In genomic region chr1:160061725-160062366, GRCm38 (mm10) we compare ENCODE assay signal across 8 mouse cellular contexts. TPM values are rescaled to one million over a fixed set of nuclear protein-coding genes. Genes with fewer than 3 reads are reported as not detected.
DNase-seq lines count a peak whose midpoint lies in the region; ATAC-seq and TF ChIP-seq lines count a peak whose summit lies in the region.

No protein-coding gene starts in this region.

- no peak overlapping the region for H3K4me3 ChIP-seq in heart, postnatal 0 days (ENCODE audit: low read depth, low read length)
- no peak overlapping the region for H3K4me3 ChIP-seq in forebrain, embryonic 15.5 days

- no peak for ATAC-seq in heart, postnatal 0 days (ENCODE audit: insufficient read depth, low read depth)
- ATAC-seq in megakaryocyte-erythroid progenitor cell, adult 5-6 weeks (replicated peaks; ENCODE audit: low FRiP score, low TSS enrichment, poor library complexity, severe bottlenecking) = peak; percentile 69
- no peak for ATAC-seq in forebrain, embryonic 15.5 days (replicated peaks)

- no peaks in the 10 kb centered on the region for H3K27me3 ChIP-seq in heart, postnatal 0 days (ENCODE audit: control insufficient read depth, insufficient read depth, low read length)
- H3K27me3 ChIP-seq in forebrain, embryonic 15.5 days = no peaks in the 10 kb centered on the region

- peaks cover 19% of the 10 kb centered on the region for H3K4me1 ChIP-seq in heart, postnatal 0 days (ENCODE audit: control insufficient read depth, insufficient read depth)
- H3K4me1 ChIP-seq in forebrain, embryonic 15.5 days = no peaks in the 10 kb centered on the region

- H3K36me3 ChIP-seq in heart, postnatal 0 days (replicated peaks; ENCODE audit: control insufficient read depth, insufficient read depth, low read length) = 0 out of 2 replicates have a peak, but pooled peaks cover 4% of the 10 kb centered on the region
- no peaks in the 10 kb centered on the region for H3K36me3 ChIP-seq in forebrain, embryonic 15.5 days

- 56% methylated on average over 3 of the region's 3 CpGs for WGBS in heart, postnatal 0 days
- 58% methylated on average over 3 of the region's 3 CpGs for WGBS in forebrain, embryonic 15.5 days

- no peak for TF ChIP-seq EP300 in heart, postnatal 0 days (IDR thresholded peaks at IDR 0.05; ENCODE audit: low read depth)

- H3K9ac ChIP-seq in heart, postnatal 0 days (replicated peaks; ENCODE audit: low read depth, low read length) = no peak overlapping the region
- no peak overlapping the region for H3K9ac ChIP-seq in forebrain, embryonic 15.5 days (replicated peaks)

- peaks cover 5% of the 10 kb centered on the region; the same call in 1 of the 2 replicates for H3K9me3 ChIP-seq in heart, postnatal 0 days (replicated peaks; ENCODE audit: control insufficient read depth, low read length)
- H3K9me3 ChIP-seq in forebrain, embryonic 15.5 days = no peaks in the 10 kb centered on the region

- no peak overlapping the region for H3K4me2 ChIP-seq in heart, postnatal 0 days (ENCODE audit: low read depth, low read length)
- no peak overlapping the region for H3K4me2 ChIP-seq in forebrain, embryonic 15.5 days (replicated peaks)

- peak; percentile 56 for TF ChIP-seq CTCF in heart, postnatal 0 days (IDR thresholded peaks at IDR 0.05; ENCODE audit: low read depth)

- intact Hi-C loops in heart, postnatal 25 days (cut with DNase I) = loop anchor here (5.0 kb wide), 1 partner anchor 150 kb away; no protein-coding TSS in a partner anchor

- DNase-seq in heart, adult 11 months = peak; percentile 88
- DNase-seq in heart, postnatal 25 days (ENCODE audit: low spot score) = no peak
- DNase-seq in urinary bladder, postnatal 14 days (ENCODE audit: low spot score) = peak; percentile 32
- DNase-seq in urinary bladder, postnatal 10 days (ENCODE audit: low spot score) = no peak
- no peak for DNase-seq in heart, postnatal 0 days (ENCODE audit: low spot score)
- DNase-seq in right cerebral cortex, adult 2 months (ENCODE audit: low spot score in 2 of 2) = no peak

- H3K27ac ChIP-seq in heart, postnatal 0 days (ENCODE audit: low read depth) = no peak overlapping the region
- H3K27ac ChIP-seq in forebrain, embryonic 15.5 days (replicated peaks) = no peak overlapping the region

RNA-seq across cellular contexts. Expression of gene 4930523C07Rik, which starts 17.7 kb away (rescaled TPM):
- total RNA-seq in heart, postnatal 25 days (2021) = 10 to 100 TPM; 19.2 to 20.2 TPM
- total RNA-seq in heart, postnatal 0 days (2014; rRNA removed; ENCODE audit: low replicate concordance) = 18.6 and 21.8 TPM in 2 replicates
- polyA plus RNA-seq in heart, postnatal 0 days (2015; fragmentation: Nextera tagmentation; extraction: Ambion mirVana) = 17.8 and 21.0 TPM in 2 replicates
- total RNA-seq in megakaryocyte-erythroid progenitor cell, adult 5-6 weeks (2014; fragmentation: Nextera tagmentation) = 14.5 and 28.5 TPM in 2 replicates
- 21.3 and 27.3 TPM in 2 replicates for total RNA-seq in megakaryocyte-erythroid progenitor cell, adult 5-6 weeks (2017)
- 2.1 and 2.7 TPM in 2 replicates for polyA plus RNA-seq in forebrain, embryonic 15.5 days (2015; fragmentation: Nextera tagmentation; extraction: Ambion mirVana)

Comparison
In these comparisons a context has a peak if more than half of its experiments do, and no peak if none do; other contexts are left out.
1. DNase-seq: peak in heart, adult 11 months (single experiment) and urinary bladder, postnatal 14 days (single experiment); none in heart, postnatal 25 days (single experiment), urinary bladder, postnatal 10 days (single experiment), heart, postnatal 0 days (single experiment) and right cerebral cortex, adult 2 months (0 of 2).